Mouse (Mus musculus) midbrain, embryonic 14.5 days (tissue): ENCODE results near the gene Cfap57. TPM values are rescaled to one million over a fixed set of nuclear protein-coding genes. Genes with fewer than 3 reads are reported as not detected.

ENCODE experiments used
- ATAC-seq: fragments of 200-750 bp; cut with Nextera tagmentation; 2 replicates; pipeline ENCODE4 v1.8.0; 2017; ENCODE audit warnings: moderate number of reproducible peaks, moderate library complexity; ENCODE audit not compliant: low FRiP score, low TSS enrichment
- DNase-seq: peaks from one replicate; pipeline ENCODE4 v3.0.0-alpha.2; 2015
- H3K27ac ChIP-seq: fragments of 300-500 bp; sonication (generic); replicated peaks from 2 replicates; pipeline ENCODE4 v1.5.1; 2014; ENCODE audit warnings: mild to moderate bottlenecking, low read depth, low read length, moderate library complexity
- H3K27me3 ChIP-seq: fragments of 300-500 bp; sonication (generic); 2 replicates; pipeline ENCODE4 v1.6.1; 2014; ENCODE audit warnings: low read length, control low read depth, mixed read lengths; ENCODE audit not compliant: control insufficient read depth, insufficient read depth
- H3K36me3 ChIP-seq: fragments of 300-500 bp; sonication (generic); 2 replicates; pipeline ENCODE4 v1.6.1; 2014; ENCODE audit warnings: low read length, control low read depth; ENCODE audit not compliant: control insufficient read depth, insufficient read depth
- H3K4me1 ChIP-seq: fragments of 300-500 bp; sonication (generic); 2 replicates; pipeline ENCODE4 v1.6.1; 2014; ENCODE audit warnings: mild to moderate bottlenecking, antibody characterized with exemption, low read length, control low read depth; ENCODE audit not compliant: control insufficient read depth, insufficient read depth
- H3K4me2 ChIP-seq: fragments of 300-500 bp; sonication (generic); 2 replicates; pipeline ENCODE4 v1.6.1; 2014; ENCODE audit warnings: mild to moderate bottlenecking, low read length, moderate library complexity
- H3K4me3 ChIP-seq: fragments of 300-500 bp; sonication (generic); replicated peaks from 2 replicates; pipeline ENCODE4 v1.5.1; 2014; ENCODE audit warnings: low read depth, low read length
- H3K9ac ChIP-seq: fragments of 300-500 bp; sonication (generic); replicated peaks from 2 replicates; pipeline ENCODE4 v1.6.1; 2014; ENCODE audit warnings: mild to moderate bottlenecking, low read length, moderate library complexity
- H3K9me3 ChIP-seq: fragments of 300-500 bp; sonication (generic); 2 replicates; pipeline ENCODE4 v1.6.1; 2016; ENCODE audit warnings: low read length, control low read depth, mixed read lengths; ENCODE audit not compliant: control insufficient read depth
- WGBS: fragments of 180-500 bp; shearing (Covaris S2); extraction: QIAGEN DNeasy Blood & Tissue Kit; methylation state at CpG from one replicate; pipeline ENCODE4 v1.1.7; 2014; 5-methylcytosine and 5-hydroxymethylcytosine counted together
- polyA plus RNA-seq: library from polyadenylated mRNA; unstranded; fragments of >200 nt; fragmentation: Nextera tagmentation; extraction: Ambion mirVana; gene quantifications from 2 replicates; pipeline ENCODE4 v1.2.1, GENCODE M21; 2014

Gene Cfap57
- polyA plus RNA-seq, 1 experiment from 2014 or later = 1.8 TPM

DNA sequence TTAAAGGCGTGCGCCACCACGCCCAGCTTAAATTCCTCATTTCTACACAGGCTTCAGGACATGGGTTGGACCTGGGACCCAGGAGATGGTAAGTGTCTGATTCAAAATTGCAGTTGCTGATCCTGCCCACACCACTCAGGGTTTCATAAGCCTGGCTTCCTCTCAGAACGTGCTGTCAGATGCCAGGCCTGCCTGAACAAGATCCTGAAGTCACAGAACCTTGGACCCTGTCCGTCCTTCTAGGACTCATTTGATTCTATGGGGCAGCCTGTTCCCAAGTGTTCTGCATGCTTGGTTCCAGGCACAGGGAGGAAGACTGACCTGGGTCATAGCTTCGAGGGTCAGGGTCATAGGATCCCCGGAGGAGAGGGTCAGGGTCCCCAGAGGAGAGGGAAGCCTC is 87.0 kb downstream of the Cfap57 start:
- ATAC-seq (no peak), DNase-seq (no peak)
- H3K36me3 ChIP-seq = no peaks in the 10 kb centered on the region
- 87% methylated on average over 7 of the region's 7 CpGs for whole genome bisulfite sequencing
- H3K4me2 ChIP-seq = no peak overlapping the region
- no peak overlapping the region for H3K9ac ChIP-seq
- no peaks in the 10 kb centered on the region for H3K4me1 ChIP-seq
- H3K27ac ChIP-seq = no peak overlapping the region
- no peaks in the 10 kb centered on the region for H3K9me3 ChIP-seq
- H3K4me3 ChIP-seq = no peak overlapping the region
- H3K27me3 ChIP-seq = no peaks in the 10 kb centered on the region

DNA sequence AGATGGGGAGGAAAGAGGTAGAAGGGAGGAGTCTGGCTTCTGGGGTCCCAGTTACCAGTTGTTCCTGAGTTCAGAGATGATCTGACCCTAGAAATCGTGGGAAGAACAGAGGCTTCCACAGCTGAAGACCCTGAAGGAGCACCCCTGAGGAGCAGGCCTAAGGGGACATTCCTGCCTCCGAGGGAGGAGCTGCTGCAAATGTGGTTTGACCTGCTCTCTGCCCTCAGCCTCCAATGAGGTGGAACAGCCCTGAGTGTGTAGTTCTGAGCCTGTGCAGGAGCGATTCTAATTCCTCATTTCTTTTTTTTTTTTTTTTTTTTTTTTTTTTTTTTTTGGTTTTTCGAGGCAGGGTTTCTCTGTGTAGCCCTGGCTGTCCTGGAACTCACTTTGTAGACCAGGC is 87.4 kb downstream of the Cfap57 start:
- Histone ChIP-seq H3K4me3 (no peak overlapping the region), H3K4me1 (no peaks in the 10 kb centered on the region), H3K4me2 (no peak overlapping the region), H3K9me3 (no peaks in the 10 kb centered on the region), H3K9ac (no peak overlapping the region), H3K36me3 (no peaks in the 10 kb centered on the region), H3K27me3 (no peaks in the 10 kb centered on the region), H3K27ac (no peak overlapping the region)
- no peak for DNase-seq
- 66% methylated on average over 3 of the region's 4 CpGs for WGBS
- no peak for ATAC-seq

DNA sequence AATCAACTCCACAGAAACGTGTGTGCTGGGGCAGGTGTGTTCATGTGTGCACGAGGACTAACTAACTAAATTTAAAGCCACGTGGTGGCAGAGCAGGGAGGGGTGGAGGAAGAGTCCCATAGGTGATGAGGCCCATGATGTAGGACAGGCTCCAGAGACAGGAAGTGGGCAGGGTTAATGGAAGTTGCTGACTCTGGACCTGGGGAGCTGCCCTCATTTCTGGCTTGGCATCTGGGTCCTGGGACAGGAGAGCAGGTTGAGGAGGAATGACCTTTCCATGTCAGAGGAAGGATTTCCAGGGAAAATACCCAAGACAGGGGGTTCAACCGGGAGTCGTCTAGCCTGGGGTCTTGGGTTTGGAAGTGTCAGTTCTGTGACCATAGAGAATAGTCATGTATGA is 87.9 kb downstream of the Cfap57 start:
- no peaks in the 10 kb centered on the region for H3K9me3 ChIP-seq
- WGBS = 84% methylated on average over 5 of the region's 5 CpGs
- ATAC-seq (no peak), DNase-seq (no peak)
- no peak overlapping the region for H3K4me2 ChIP-seq
- H3K27ac ChIP-seq = no peak overlapping the region
- H3K9ac ChIP-seq = no peak overlapping the region
- no peak overlapping the region for H3K4me3 ChIP-seq
- H3K4me1 ChIP-seq = no peaks in the 10 kb centered on the region
- H3K36me3 ChIP-seq = no peaks in the 10 kb centered on the region
- no peaks in the 10 kb centered on the region for H3K27me3 ChIP-seq

DNA sequence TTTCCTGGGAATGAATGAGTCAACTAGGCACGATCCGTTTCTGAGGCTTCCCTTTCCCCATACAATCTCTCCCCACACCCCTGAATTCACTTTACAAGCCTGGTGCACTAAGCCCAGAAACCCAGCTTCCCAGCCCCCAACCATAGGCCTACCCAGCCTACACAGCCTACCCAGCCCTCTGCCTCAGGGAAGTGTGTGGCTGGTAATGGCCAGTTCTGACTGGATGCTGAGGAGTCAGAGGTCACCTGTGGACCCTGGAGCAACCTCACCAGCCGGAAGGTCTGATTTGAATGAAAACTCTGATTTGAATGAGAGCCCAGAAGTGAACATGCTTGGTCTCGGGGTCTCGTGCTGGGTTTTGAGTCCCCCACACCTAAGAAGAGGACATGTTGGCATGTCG is 92.9 kb downstream of the Cfap57 start:
- H3K27ac ChIP-seq = no peak overlapping the region
- DNase-seq (no peak), ATAC-seq (no peak)
- no peaks in the 10 kb centered on the region for H3K9me3 ChIP-seq
- 83% methylated on average over 6 of the region's 6 CpGs for WGBS
- H3K4me1 ChIP-seq = no peaks in the 10 kb centered on the region
- H3K36me3 ChIP-seq = no peaks in the 10 kb centered on the region
- H3K9ac ChIP-seq = no peak overlapping the region
- no peak overlapping the region for H3K4me2 ChIP-seq
- no peaks in the 10 kb centered on the region for H3K27me3 ChIP-seq
- no peak overlapping the region for H3K4me3 ChIP-seq

DNA sequence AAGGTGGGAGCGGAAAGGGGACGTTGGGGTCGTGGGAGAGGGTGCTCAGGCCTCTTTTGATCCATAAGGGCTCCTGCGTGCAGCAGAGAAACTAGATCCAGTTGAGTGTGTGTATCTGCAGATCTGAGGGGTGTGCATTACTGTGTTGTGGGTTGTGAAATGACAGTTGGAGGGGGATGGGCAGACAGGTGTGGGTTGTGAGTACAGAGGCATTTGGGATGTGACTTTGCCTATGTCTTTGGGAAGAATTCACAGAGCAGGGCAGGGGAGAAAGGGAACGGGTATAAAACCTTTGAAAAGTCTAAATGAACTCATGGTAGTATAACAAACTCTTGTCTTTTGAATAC is 93.3 kb downstream of the Cfap57 start:
- H3K36me3 ChIP-seq = no peaks in the 10 kb centered on the region
- no peaks in the 10 kb centered on the region for H3K9me3 ChIP-seq

DNA sequence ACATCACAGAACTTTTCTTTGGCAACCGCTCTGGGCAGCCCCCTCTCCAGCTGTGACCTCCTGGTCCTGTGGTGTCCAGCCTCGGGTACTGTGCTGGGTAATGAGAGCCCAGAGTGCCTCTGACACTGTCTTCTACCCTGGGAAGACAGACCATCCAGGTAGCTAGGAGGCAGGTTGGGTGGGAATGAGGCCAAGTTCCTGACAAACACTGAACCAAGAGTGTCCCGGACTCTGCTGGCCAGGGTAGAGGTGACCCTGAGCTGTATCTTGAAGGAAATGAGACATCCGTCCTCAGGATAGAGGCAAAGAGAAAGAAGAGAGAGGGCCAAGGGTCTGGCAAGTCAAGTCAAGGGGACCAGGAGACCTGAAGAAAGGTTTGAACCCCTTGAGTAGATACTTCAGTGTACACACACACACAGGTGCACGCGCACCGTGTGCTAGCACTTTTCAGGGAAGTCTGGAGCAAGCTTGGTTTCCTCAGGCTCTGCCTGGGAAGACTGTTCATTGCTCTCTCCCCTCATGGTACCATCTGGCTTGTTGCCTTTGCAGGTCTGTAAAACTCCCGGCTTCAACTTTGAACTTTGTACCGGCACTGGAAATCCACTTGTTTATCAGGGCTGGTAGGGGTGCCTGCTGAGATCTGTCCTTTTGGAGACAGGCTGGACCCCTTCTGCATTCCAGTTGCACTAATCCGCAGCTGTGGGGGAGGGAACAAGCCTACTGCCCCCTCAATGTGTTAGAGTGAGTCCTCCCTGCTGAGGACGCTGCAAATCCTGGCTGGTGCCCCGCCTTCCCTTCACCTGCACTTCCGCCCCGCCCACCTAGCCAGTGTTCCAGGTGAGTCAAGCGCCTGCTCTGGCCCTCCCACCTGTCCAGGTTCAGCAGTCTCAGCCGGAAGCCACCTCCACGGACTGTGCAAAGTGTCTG is 93.9 kb downstream of the Cfap57 start, which contains the start of gene 2610528J11Rik:
TSS of gene 2610528J11Rik (plus strand) at position 592 of the 927 bp plus-strand sequence.
- WGBS = 34% methylated on average over 17 of the region's 17 CpGs
- no peaks in the 10 kb centered on the region for H3K36me3 ChIP-seq
- no peak within 1 kb of the TSS for H3K4me3 ChIP-seq
- ATAC-seq = no peak
- DNase-seq = no peak
- no peaks in the 10 kb centered on the region for H3K27me3 ChIP-seq
- no peak within 1 kb of the TSS for H3K27ac ChIP-seq
- no peaks in the 10 kb centered on the region for H3K9me3 ChIP-seq
- no peak within 1 kb of the TSS for H3K9ac ChIP-seq
- no peaks in the 10 kb centered on the region for H3K4me1 ChIP-seq
- no peak within 1 kb of the TSS for H3K4me2 ChIP-seq

More for the DNA sequence above, 93.3 kb downstream of the Cfap57 start:
- WGBS = 43% methylated on average over 5 of the region's 5 CpGs
- DNase-seq (no peak), ATAC-seq (no peak)
- Histone ChIP-seq H3K4me2 (no peak overlapping the region), H3K4me1 (no peaks in the 10 kb centered on the region), H3K27me3 (no peaks in the 10 kb centered on the region), H3K4me3 (no peak overlapping the region), H3K9ac (no peak overlapping the region), H3K27ac (no peak overlapping the region)

DNA sequence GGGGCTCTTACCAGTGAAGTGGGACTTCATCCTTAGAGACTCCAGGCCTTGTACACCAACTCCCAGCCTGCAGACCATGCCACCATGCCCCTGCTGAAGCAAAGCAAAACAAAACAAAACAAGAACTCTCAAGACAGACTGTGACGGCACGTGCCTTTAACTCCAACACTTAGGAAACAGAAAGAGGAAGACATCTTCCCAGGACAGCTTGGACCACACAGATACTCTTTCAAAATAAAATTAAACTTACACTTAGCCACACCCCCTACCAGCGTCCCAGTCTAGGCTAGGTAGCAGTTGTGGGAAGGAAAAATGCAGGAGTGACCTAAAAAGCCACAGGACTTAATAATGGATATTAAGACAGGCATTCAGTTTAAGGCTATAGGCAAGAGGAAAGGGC is 94.8 kb downstream of the Cfap57 start:
- 79% methylated on average over 3 of the region's 3 CpGs for WGBS
- Histone ChIP-seq H3K4me3 (no peak overlapping the region), H3K9me3 (no peaks in the 10 kb centered on the region), H3K27me3 (no peaks in the 10 kb centered on the region), H3K4me2 (no peak overlapping the region), H3K27ac (no peak overlapping the region), H3K36me3 (no peaks in the 10 kb centered on the region), H3K4me1 (no peaks in the 10 kb centered on the region), H3K9ac (no peak overlapping the region)
- DNase-seq (no peak), ATAC-seq (no peak)

DNA sequence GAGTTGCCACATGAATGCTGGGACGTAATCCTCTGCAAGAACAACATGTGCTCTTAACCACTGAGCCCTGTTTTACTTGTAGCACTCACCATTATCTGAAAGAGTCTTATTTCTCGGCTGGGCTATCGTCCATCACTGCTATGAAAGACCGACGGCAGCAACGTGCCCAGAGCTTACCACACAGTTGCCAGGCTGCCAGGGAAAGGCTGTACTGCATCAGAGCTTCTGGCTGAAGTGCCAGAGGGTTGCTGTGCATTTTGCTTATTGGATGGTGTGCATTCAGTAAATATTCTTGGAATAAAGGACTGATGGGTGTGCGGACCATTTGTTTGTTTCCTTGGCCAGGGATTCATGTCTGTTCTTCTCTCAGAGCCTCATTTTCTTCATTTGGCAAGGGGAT is 96.6 kb downstream of the Cfap57 start:
- WGBS = 82% methylated on average over 7 of the region's 7 CpGs
- no peak for ATAC-seq

DNA sequence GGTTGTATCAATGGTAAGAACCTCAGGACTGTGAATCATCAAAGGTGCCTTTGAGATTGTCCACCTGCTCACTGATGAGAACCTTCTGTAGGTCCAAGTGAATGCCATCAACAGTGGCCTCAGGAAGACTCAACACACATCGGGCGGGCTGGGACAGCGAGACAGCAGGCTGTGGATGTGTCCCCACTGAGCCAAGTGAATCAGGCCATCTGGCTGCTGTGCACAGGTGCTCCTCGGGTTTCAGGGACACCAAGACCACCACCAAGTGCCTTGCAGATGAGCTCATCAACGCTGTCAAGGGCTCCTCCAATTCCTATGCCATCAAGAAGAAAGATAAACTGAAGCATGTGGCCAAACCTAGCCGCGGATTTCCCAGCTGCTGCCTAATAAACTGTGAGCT is 98.3 kb downstream of the Cfap57 start:
- Histone ChIP-seq H3K36me3 (no peaks in the 10 kb centered on the region), H3K9ac (no peak overlapping the region), H3K9me3 (no peaks in the 10 kb centered on the region), H3K4me2 (no peak overlapping the region), H3K27me3 (no peaks in the 10 kb centered on the region), H3K4me1 (peaks cover 3% of the 10 kb centered on the region), H3K27ac (no peak overlapping the region), H3K4me3 (no peak overlapping the region)
- no peak for ATAC-seq
- 89% methylated on average over 7 of the region's 7 CpGs for WGBS
- no peak for DNase-seq

More for the DNA sequence above, 96.6 kb downstream of the Cfap57 start:
- Histone ChIP-seq H3K9ac (no peak overlapping the region), H3K4me3 (no peak overlapping the region), H3K9me3 (no peaks in the 10 kb centered on the region), H3K4me2 (no peak overlapping the region), H3K27me3 (no peaks in the 10 kb centered on the region), H3K36me3 (no peaks in the 10 kb centered on the region), H3K4me1 (no peaks in the 10 kb centered on the region), H3K27ac (no peak overlapping the region)
- no peak for DNase-seq
